Mouse (Mus musculus) myocyte (in vitro differentiated cells): ENCODE results near the gene Hmga1.

Source experiments
- E2F4 ChIP-seq: IDR thresholded peaks from one replicate; pipeline ENCODE4 v1.6.1; 2011; ENCODE audit warnings: mild to moderate bottlenecking, control low read depth, moderate library complexity; ENCODE audit not compliant: insufficient read depth
- POLR2A ChIP-seq: IDR thresholded peaks from one replicate; pipeline ENCODE4 v1.6.1; 2011; ENCODE audit warnings: low read depth, mild to moderate bottlenecking, control low read depth, moderate library complexity; ENCODE audit not compliant: insufficient read length
- USF1 ChIP-seq: IDR thresholded peaks from one replicate; pipeline ENCODE4 v1.6.1; 2011; ENCODE audit warnings: low read depth, mild to moderate bottlenecking, control low read depth, moderate library complexity

- no peak for TF ChIP-seq E2F4
- TF ChIP-seq USF1 = no peak
- TF ChIP-seq POLR2A = no peak
Measured at GRCm38 (mm10) chr17:27595659-27596375, 39.5 kb downstream of the Hmga1 start.
